Mouse (Mus musculus) macrophage (primary cell): ENCODE measurements around the gene Myl9. TPM values are rescaled to one million over a fixed set of nuclear protein-coding genes. Genes with fewer than 3 reads are reported as not detected.
"Not testable (repeated sequence)": the region's sequence is repeated elsewhere in the genome, so short reads cannot be mapped to it uniquely, and the experiment has no call there.

Experiments
- H3K27ac ChIP-seq: fragments of 350-480 bp; formaldehyde crosslinking; 2 replicates; pipeline ENCODE4 v1.9.0; 2021
- H3K36me3 ChIP-seq: fragments of 350-480 bp; formaldehyde crosslinking; 2 replicates; pipeline ENCODE4 v1.9.0; 2021; ENCODE audit errors: inconsistent target
- H3K4me3 ChIP-seq: fragments of 350-480 bp; formaldehyde crosslinking; 2 replicates; pipeline ENCODE4 v1.9.0; 2021; ENCODE audit errors: inconsistent target
- H3K79me2 ChIP-seq: fragments of 350-480 bp; formaldehyde crosslinking; 2 replicates; pipeline ENCODE4 v1.9.0; 2021; ENCODE audit errors: inconsistent target
- WGBS: methylation state at CpG from one replicate; pipeline ENCODE4 v1.1.7; 2026; ENCODE audit warnings: inconsistent platforms; ENCODE audit not compliant: missing documents; 5-methylcytosine and 5-hydroxymethylcytosine counted together
- polyA plus RNA-seq: library from polyadenylated mRNA; stranded (reverse); fragments of 250-400 nt; gene quantifications from 3 replicates; pipeline ENCODE4 v1.2.4, GENCODE M21; 2018; ENCODE audit warnings: inconsistent platforms

Gene Myl9
- polyA plus RNA-seq, 1 experiment from 2014 or later: not detected

DNA sequence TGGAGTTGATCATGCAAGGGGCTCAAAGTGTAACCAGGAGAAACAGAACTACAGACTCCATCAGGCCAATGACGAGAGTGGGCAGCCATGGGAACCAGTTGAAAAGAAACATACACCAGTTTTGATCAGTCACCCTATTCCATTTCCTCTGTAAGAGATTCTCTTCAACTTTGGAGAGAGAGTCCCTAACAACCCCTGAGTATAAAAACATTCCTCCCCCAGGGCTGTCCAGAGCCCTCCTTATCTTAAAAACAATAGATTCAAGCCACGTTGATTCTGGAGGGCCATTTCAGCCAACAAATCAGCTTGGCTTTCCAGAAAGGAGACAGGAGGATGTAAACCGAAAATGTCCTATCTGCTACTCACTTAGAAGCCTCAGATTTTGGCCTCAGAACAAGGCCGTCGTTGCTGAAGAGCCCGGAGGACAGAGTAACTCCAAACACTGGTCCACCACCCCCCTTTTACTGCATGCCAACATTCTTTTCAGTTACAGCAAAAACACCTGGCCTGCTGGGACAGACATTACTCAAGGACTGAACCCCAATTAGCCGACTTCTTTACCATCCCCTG, 8.9 kb downstream of the Myl9 start:
- Histone ChIP-seq H3K79me2 (no peaks in the 10 kb centered on the region), H3K27ac (no peak overlapping the region), H3K4me3 (no peak overlapping the region), H3K36me3 (no peaks in the 10 kb centered on the region)
- WGBS: 88% methylated on average over 7 of the region's 7 CpGs

- Histone ChIP-seq H3K79me2 (no peaks in the 10 kb centered on the region), H3K4me3 (no peak overlapping the region), H3K36me3 (no peaks in the 10 kb centered on the region), H3K27ac (no peak overlapping the region)
- WGBS: 80% methylated on average over 2 of the region's 2 CpGs
These were observed 9.7 kb downstream of the Myl9 start for GRCm38 (mm10) chr2:156784891-156785290.

GRCm38 (mm10) chr2:156786369-156786768, 11.1 kb downstream of the Myl9 start:
- not testable (repeated sequence) for H3K79me2 ChIP-seq, H3K27ac ChIP-seq, H3K4me3 ChIP-seq, H3K36me3 ChIP-seq

- no peaks in the 10 kb centered on the region for H3K36me3 ChIP-seq
- H3K27ac ChIP-seq: no peak overlapping the region
- WGBS: 91% methylated on average over 5 of the region's 5 CpGs
- no peak overlapping the region for H3K4me3 ChIP-seq
- H3K79me2 ChIP-seq: no peaks in the 10 kb centered on the region
These were observed 12.0 kb downstream of the Myl9 start for GRCm38 (mm10) chr2:156787090-156787775.

DNA sequence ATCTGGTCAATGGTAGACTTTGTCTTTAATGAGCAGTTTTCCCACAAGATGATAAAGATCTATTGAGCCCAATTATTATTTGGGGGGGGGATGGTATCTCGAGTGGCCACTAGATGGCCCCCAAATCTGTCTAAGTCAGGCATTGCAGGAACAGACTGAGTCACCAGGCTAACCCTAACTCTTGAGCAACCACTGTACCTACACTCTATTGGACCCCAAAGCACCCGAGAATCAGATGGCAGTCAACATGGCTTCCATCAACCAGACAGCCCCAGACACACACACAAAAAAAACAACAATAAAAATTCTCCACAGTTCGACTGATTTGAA, 12.5 kb downstream of the Myl9 start:
- Histone ChIP-seq H3K4me3 (no peak overlapping the region), H3K36me3 (no peaks in the 10 kb centered on the region), H3K27ac (no peak overlapping the region), H3K79me2 (no peaks in the 10 kb centered on the region)
- 22% methylated on average over 3 of the region's 3 CpGs for WGBS

GRCm38 (mm10) chr2:156788836-156789235, 13.6 kb downstream of the Myl9 start:
- no peaks in the 10 kb centered on the region for H3K36me3 ChIP-seq
- 93% methylated on average over 1 of the region's 1 CpGs for WGBS
- H3K79me2 ChIP-seq: no peaks in the 10 kb centered on the region
- no peak overlapping the region for H3K27ac ChIP-seq
- no peak overlapping the region for H3K4me3 ChIP-seq

GRCm38 (mm10) chr2:156798516-156798915, 23.3 kb downstream of the Myl9 start:
- 95% methylated on average over 1 of the region's 1 CpGs for WGBS
- H3K27ac ChIP-seq: no peak overlapping the region
- H3K4me3 ChIP-seq: no peak overlapping the region
- no peaks in the 10 kb centered on the region for H3K36me3 ChIP-seq
- no peaks in the 10 kb centered on the region for H3K79me2 ChIP-seq

GRCm38 (mm10) chr2:156801045-156801444, 25.8 kb downstream of the Myl9 start:
- no peaks in the 10 kb centered on the region for H3K36me3 ChIP-seq
- WGBS: 87% methylated on average over 4 of the region's 4 CpGs
- H3K27ac ChIP-seq: no peak overlapping the region
- H3K79me2 ChIP-seq: no peaks in the 10 kb centered on the region
- no peak overlapping the region for H3K4me3 ChIP-seq

DNA sequence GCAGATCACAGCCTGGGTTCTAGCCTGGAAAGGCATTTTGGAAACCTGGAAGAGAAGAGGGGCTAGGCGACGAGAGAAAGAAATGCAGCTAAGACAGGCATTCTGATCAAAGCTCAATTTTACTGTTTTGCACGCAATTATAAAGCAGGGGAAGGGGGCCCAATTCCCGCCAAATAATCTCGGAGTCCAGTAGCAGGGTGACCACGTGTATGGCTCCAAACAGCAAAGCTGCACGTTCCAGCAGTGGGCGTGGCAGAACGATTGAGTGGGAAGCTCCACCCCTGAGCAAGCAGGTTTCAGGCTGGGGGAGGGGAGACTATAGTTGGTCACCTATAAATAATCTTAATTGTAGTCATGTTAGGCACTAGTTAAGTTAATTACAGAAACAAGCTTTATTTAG, 26.9 kb downstream of the Myl9 start:
- not testable (repeated sequence) for H3K4me3 ChIP-seq, H3K79me2 ChIP-seq, H3K27ac ChIP-seq, H3K36me3 ChIP-seq
- WGBS: 63% methylated on average over 7 of the region's 9 CpGs

DNA sequence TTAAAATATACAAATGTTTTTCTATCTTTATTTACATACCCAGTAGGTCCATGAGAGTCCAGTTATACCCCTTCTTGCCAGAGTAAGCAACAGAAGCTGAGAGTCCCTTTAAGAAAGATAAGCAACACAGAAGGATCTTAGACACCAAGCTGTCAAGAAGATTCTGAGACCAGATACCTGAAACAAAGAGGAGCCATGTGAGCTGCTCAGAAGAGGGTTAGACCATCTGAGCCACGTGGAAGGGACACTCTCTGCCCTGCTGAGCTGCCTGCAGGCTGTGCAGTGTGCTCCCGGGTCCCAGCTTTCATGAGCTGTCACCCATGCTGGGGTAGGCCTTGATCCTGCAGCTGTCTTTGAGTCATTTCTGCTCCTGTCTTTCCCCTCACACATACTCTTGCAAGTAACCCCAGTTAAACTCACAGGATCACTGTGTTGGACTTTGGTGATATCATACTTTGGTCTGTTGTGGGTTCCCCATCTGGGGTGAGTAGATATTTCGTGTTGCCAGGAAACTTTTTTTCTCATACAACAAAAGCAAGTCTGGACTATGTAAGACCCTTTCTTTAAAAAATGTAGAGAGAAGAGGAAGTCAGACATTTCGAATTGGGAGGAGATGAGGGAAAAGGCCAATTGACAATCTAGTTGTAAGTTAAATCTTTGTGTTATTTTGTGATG, 28.6 kb downstream of the Myl9 start:
- Histone ChIP-seq H3K36me3 (no peaks in the 10 kb centered on the region), H3K27ac (no peak overlapping the region), H3K79me2 (no peaks in the 10 kb centered on the region), H3K4me3 (no peak overlapping the region)
- 60% methylated on average over 4 of the region's 4 CpGs for WGBS

DNA sequence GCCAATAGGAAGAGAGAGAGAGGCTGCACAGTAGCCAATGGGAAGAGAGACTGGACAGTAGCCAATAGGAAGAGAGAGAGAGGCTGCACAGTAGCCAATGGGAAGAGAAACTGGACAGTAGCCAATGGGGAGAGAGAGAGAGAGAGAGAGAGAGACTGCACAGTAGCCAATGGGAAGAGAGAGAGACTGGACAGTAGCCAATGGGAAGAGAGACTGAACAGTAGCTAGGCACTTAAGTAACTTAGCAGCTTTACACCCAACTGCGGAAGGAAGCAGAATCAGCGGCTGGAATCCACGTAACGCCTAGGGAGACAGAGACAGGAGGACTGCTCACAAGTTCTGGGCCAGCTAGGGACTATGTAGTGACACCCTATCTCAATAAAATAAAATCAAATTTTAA, 29.4 kb downstream of the Myl9 start:
- no peaks in the 10 kb centered on the region for H3K79me2 ChIP-seq
- WGBS: 100% methylated on average over 4 of the region's 4 CpGs
- H3K36me3 ChIP-seq: no peaks in the 10 kb centered on the region
- no peak overlapping the region for H3K27ac ChIP-seq
- H3K4me3 ChIP-seq: no peak overlapping the region

DNA sequence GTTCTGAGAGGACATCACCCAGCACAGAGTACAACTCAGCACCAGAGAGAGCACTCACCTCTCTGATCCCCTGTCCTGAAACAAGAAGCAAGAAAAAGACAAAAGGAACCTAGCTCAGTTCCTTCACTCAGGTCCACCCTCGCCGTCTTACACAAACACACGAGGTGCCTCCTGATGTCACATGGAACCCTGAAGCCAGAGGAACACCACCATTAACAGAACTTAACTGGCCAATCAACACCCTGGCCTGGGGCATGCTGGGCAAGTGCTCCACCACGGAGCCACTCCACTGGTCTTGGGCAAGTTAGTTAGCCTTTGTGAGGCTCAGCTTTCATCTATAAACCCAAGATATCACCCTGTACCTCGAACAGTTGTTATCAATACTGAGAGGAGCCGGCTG, 31.7 kb downstream of the Myl9 start:
- 89% methylated on average over 6 of the region's 6 CpGs for WGBS
- H3K36me3 ChIP-seq: no peaks in the 10 kb centered on the region
- H3K79me2 ChIP-seq: no peaks in the 10 kb centered on the region
- H3K27ac ChIP-seq: no peak overlapping the region
- H3K4me3 ChIP-seq: no peak overlapping the region

DNA sequence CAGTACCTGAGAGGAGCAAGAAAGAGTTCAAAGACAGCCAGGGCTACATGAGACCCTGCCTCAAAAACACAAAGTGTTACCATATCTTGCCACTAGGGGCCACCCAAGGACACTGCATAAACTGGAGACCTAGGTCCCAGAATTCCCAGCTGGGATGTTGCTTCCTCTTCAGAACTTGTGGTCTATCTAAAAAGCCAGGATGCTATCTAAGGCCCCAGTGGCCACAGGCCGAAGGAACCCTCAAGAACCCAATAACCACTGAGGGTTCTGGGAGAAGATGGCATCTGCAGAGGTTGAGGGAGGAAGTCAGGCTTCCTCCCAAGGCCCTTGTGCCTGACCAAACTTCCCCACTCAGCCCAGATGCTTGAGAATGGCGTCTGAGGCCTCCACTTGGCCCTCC, 34.4 kb downstream of the Myl9 start:
- 5% methylated on average over 2 of the region's 2 CpGs for WGBS
- no peak overlapping the region for H3K27ac ChIP-seq
- H3K79me2 ChIP-seq: no peaks in the 10 kb centered on the region
- H3K4me3 ChIP-seq: no peak overlapping the region
- H3K36me3 ChIP-seq: no peaks in the 10 kb centered on the region

GRCm38 (mm10) chr2:156810716-156811115, 35.5 kb downstream of the Myl9 start:
- Histone ChIP-seq H3K79me2 (no peaks in the 10 kb centered on the region), H3K4me3 (no peak overlapping the region), H3K36me3 (no peaks in the 10 kb centered on the region), H3K27ac (no peak overlapping the region)
- WGBS: 93% methylated on average over 3 of the region's 10 CpGs

DNA sequence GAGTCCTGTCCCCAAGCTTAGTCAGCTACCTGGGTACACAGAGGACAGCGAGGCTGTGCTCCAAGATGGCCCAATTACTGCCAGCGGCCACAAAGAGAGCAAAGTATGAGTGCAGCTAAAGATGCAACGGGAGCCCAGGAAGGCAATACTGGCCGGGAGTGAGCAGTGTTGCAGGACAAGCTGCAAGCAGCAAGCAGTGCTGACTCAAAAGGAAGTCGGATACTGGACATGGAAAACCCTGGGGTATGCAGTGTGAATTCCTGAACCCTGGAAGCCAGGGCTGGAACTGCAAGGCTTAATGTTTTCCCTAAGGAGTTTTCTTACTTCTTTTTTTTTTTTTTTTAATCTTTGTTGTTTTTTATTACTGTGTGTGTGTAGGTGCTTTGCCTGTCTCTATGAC, 36.3 kb downstream of the Myl9 start:
- 91% methylated on average over 5 of the region's 5 CpGs for WGBS
- Histone ChIP-seq H3K79me2 (no peaks in the 10 kb centered on the region), H3K27ac (no peak overlapping the region), H3K36me3 (no peaks in the 10 kb centered on the region), H3K4me3 (no peak overlapping the region)
